Mouse (Mus musculus) c-Kit-negative CD71-positive TER-119-positive erythroid progenitor cells, embryonic 14.5 days (primary cell): Measurements from ENCODE around the gene 4933427I04Rik.

Source experiments
- DNase-seq: peaks from one replicate; pipeline ENCODE4 v3.0.0-alpha.2; 2013; ENCODE audit warnings: low read depth, low spot score

Gene 4933427I04Rik

DNA sequence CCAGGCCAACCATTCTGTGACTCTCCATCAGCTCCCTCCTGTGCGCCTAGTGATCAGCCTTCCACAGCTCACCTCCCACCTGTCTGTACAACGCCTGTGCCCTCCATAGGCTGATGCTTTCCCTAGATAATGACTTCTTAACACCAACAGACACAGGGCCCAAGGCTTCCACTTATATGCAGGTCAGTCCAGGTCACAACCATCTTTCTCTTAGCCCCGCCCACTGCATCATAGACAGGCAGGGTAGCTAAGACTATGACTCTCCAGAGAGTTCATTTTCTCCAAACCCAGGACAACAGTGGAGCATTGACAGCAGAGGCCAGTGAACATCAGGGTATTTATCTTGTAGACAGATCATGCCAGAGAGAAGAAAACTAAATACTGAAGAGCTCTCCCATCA, at the start of gene 4933427I04Rik:
TSS of gene 4933427I04Rik (plus strand) at position 301 of the 400 bp plus-strand sequence.
- DNase-seq: no peak

DNA sequence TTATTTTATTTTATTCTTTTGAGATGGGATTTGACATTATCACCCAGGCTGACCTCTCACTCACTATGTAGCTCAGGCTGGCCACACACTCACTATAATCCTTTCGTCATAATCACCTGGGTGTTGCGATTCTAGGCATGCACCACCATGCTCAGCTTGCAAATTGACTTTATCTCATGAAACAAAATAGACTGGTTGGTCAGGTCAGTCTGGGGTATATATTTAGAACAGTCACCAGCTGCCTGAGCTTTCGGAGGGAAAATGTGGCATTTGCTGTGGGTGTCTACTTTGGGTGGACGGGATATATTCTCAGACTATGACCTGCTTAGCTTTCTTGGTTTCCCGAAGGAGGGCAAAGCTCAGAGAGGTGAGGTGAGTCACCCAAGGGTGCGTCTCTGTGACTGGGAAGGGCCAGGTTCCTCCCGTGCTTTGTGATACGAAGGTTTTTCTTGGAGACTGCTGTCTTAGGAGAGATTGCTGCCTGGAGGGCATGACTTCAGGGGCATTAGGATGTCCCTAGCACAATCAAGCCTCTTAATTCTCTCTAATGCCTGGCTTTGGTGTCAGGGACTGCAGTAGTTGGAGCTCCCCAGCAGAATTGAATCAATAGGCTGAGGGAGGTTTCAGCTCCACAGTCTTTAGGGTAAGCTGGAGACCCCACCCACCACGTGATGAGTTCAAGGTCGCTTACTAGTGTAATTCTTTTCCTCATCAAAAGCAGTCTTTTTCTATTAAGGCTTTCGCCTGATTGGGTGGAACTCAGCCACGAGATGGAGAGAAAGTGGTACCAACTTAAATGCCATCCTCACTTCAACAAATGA, 48.8 kb upstream of the 4933427I04Rik start:
- no peak for DNase-seq

GRCm38 (mm10) chr4:123812525-123812924, 47.0 kb upstream of the 4933427I04Rik start:
- no peak for DNase-seq

- DNase-seq: no peak
Observed at GRCm38 (mm10) chr4:123814030-123814501, 45.4 kb upstream of the 4933427I04Rik start.

DNA sequence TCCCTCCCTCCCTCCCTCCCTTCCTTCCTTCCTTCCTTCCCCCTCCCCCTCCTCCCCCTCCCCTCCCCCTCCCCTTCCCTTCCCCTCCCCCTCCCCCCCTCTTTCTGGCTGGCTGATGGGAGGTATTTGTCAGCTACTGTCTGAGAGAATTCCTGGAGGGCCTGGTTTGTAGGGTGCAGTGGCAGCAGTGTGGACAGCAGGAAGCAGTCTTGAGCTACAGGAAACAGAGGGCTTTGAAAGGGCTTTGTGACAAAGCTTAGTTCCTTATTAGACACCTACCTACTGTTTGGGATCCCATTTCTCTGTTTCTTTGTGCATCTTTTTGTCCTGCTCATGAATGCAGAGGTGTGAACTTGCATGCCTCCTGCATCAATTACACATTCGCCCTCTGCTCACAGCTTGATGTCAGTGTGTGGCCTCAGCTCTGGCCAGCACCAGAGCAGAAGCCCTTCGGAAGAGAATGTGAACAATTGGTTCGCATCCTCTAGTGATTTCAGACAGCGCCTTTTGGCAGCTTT, 40.3 kb upstream of the 4933427I04Rik start:
- DNase-seq: no peak

- no peak for DNase-seq
Observed at GRCm38 (mm10) chr4:123842126-123842525, 17.4 kb upstream of the 4933427I04Rik start.

- no peak for DNase-seq
Observed at GRCm38 (mm10) chr4:123856888-123857287, 2.6 kb upstream of the 4933427I04Rik start.

DNA sequence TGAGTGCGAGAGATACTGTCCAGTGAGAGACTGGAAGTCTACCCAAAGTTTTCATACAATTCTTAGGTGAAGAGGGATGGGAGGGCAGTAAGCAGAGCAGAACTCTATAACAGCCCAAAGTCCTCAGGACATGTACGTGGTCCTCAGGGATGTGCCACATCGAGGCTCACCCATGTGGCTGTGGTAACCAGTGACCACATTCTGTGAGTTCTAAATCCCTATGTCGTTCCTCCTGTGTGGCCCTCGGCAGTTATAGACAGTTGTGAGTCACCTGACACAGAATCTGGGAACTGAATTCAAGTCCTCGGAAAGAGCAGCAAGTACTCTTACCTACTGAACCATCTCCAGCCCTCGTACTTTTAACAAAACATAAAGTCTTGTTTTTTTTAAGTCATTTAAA, 1.4 kb upstream of the 4933427I04Rik start:
- no peak for DNase-seq

DNA sequence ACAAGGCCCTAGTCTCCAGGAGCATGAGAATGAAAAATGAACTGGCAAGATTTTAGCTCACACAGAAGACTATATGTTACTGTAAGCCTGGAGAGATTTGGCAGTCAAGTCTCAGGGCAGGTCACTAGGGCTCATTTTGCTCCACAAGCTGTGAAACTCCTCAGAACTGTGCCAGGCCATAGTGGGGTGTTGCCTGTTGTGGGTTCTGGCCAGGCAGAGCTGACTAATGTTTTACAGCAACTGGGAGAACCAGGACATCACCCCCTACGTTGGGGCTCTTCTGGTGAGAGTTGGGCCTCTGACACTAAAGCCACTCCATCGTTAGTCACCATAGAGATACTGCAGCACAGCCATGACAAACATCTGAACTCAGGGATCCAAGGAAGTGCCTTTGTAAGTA, 324 bp downstream of the 4933427I04Rik start:
- DNase-seq: no peak

DNA sequence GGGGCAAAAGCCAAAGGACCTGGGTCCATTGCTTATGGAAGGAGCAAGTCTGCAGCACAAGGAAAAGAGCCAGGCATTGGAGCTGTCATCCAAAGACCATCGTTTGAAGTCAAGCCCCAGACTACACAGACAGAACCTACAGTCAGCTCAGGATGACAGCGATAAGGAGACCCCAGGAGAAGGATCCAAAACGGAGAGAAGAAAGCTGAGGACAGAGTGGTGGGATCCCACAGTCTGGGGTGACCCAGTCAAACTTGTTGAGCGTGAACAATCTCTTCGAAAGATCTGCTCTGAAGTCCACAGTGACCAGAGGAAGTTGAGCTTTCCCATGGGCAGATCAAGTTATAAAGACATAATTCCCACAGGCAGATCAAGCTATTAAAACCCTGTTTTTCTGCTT, 1.1 kb downstream of the 4933427I04Rik start:
- no peak for DNase-seq

DNA sequence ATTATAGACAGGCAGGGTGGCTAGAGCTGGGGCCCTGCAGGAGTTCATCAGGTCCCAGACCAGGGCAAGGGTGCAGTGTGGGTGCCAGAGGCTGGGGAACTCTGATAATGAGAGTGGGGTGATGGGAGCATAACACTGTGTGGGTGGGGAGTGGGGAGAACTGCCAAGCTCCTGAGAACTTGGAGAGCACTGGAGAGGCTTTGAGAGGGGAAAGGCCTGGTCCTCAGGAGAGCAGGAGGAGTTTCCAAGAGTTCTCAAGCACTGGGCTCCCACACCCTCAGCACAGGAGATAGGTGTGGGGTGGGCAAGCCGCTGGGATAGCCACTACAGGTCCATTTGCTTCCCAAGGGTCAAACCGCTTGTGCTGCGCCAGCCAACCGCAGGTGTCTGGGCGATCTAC, 34.2 kb downstream of the 4933427I04Rik start:
- no peak for DNase-seq

DNA sequence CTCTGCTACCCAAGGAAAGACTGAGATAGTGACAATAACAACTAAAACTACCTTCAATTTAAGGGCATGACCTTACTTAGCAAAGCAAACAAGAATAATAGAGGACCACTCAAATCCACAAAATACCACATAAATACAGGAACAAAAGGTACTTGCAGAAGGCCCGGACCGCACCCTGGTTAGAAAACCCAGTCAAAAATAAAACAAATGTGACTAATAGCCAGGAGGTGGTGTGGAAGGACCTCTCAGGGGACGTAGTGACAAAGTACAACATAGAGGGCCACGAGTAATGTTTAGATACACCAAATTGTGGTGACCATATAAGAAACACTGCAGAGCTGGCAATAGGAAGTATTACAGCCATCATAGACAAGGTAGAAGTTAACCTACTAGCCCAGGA, 34.8 kb downstream of the 4933427I04Rik start:
- DNase-seq: no peak

- peak; percentile 26 for DNase-seq
Observed at GRCm38 (mm10) chr4:123898696-123899095, 39.2 kb downstream of the 4933427I04Rik start.

- DNase-seq: no peak
Observed at GRCm38 (mm10) chr4:123903432-123903831, 44.0 kb downstream of the 4933427I04Rik start.

GRCm38 (mm10) chr4:123904333-123905125, 45.0 kb downstream of the 4933427I04Rik start, which contains the start of gene Mycbp:
TSS of gene Mycbp (plus strand) at chr4:123904832.
- peak; percentile 95 for DNase-seq

DNA sequence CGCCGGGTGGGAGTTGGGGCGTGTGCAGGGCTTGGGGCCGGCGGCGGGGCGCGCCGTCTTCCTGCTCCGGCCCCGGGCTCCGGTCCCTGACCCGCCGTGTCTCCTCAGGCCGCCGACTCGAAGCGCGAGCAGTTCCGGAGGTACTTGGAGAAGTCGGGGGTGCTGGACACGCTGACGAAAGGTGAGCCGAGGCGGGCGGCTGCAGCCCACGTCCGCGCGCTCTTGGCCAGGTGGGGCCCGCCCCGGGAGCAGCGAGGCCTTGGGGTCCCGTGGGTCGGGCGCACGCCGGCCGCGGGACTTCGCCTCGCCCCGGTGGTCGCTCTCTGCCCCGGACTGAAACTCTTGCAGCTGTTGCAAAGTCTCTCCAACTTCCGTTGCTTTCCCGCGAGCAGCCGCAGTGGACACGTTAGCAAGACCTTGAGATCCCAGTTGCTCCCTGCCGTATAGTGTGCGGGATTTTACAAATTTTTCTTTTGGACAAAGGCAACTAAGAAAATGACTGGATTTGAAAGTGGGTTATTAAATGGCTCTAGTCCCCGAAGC, 45.7 kb downstream of the 4933427I04Rik start:
- no peak for DNase-seq

DNA sequence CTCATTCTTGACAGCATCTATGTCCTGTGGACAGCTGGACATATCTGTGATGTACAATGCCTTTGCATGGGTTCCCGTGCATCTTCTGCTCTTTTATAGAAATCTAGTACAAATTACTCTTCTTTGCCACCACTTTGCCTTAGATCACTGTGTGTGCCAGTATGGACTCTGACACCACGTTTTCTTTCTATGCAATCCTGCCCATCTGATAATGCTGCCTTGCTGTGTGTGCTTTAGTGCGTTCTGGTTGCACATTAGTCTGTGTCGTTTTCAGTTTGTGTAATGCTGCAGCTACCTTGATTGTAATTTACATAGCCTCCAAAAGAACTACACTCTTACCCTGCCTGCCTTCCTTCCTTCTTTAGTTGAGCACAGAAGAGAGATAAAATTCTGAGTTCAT, 52.0 kb downstream of the 4933427I04Rik start:
- DNase-seq: no peak

GRCm38 (mm10) chr4:123912431-123912830, 53.0 kb downstream of the 4933427I04Rik start:
- DNase-seq: no peak
